Mouse (Mus musculus): ENCODE results near the gene App. TPM values are rescaled to one million over a fixed set of nuclear protein-coding genes. Genes with fewer than 3 reads are reported as not detected.

App gene
- polyA plus RNA-seq, 2 experiments = 11.9 to 16.9 TPM

DNA sequence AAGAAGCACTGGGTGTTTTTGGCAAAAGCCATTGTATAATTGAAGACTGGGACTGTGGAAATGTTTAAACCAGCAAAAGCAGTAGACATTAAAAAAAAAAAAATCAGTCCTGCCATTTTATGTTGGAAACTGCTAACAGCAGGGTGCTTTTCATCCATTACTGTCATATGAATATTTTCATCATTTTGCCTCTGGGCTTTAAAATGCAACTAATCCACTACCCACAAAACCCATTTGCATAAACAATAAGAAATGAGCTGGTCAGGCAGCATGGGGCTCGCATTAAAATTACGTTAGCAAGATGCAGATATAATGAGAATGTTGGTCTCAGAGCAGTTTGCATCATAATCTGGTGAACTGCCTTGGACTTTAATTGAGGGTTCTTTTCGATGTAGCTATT, 242.5 kb downstream of the App start:
- 68% methylated on average over 3 of the region's 3 CpGs for WGBS (ENCODE audit: insufficient replicate concordance)
- ATAC-seq (ENCODE audit: insufficient read depth) (no peak), DNase-seq (ENCODE audit: low read depth in 3 of 3, low spot score in 3 of 3) (no peak)
- Histone ChIP-seq H3K9ac (replicated peaks) (no peak overlapping the region), H3K36me3 (replicated peaks; ENCODE audit: control insufficient read depth, insufficient read depth, low read depth) (no peaks in the 10 kb centered on the region), H3K27ac (no peak overlapping the region), H3K27me3 (ENCODE audit: control insufficient read depth, insufficient read depth, low read length) (no peaks in the 10 kb centered on the region), H3K9me3 (ENCODE audit: control insufficient read depth, low read length) (no peaks in the 10 kb centered on the region), H3K4me2 (ENCODE audit: low read depth) (no peak overlapping the region), H3K4me3 (ENCODE audit: insufficient read depth in 1 of 2, low read depth in 2 of 2, low read length in 2 of 2) (no peak overlapping the region), H3K4me1 (replicated peaks; ENCODE audit: control insufficient read depth in 2 of 2, insufficient read depth in 2 of 2, low read length in 1 of 2) (no peaks in the 10 kb centered on the region)
- no peak for TF ChIP-seq CTCF (IDR thresholded peaks at IDR 0.05; ENCODE audit: low read depth)
- TF ChIP-seq EP300 (IDR thresholded peaks at IDR 0.05; ENCODE audit: low read depth) = no peak

DNA sequence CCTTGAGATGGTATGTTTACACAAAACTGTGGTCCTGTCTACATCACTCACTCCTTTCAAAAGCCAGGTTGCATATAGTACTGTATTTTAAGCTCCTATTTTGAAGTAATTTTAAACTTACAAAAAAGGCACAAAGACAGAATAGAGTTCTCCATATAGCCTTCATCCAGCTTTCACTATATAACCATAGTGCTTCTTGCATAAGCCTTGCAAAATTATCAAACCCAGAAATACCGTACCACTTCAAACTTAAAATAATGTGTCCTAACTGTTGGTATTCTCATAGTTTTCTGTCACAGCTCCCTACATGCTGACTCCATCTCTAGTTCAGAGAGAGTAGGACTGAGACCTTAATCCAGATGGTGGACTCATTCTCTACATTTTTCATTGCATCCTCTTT, 245.7 kb downstream of the App start:
- ATAC-seq (ENCODE audit: insufficient read depth) = no peak
- H3K4me3 ChIP-seq (ENCODE audit: insufficient read depth in 1 of 2, low read depth in 2 of 2, low read length in 2 of 2) = no peak overlapping the region
- H3K4me2 ChIP-seq (ENCODE audit: low read depth) = no peak overlapping the region
- H3K27ac ChIP-seq = no peak overlapping the region
- H3K4me1 ChIP-seq (replicated peaks; ENCODE audit: control insufficient read depth in 2 of 2, insufficient read depth in 2 of 2, low read length in 1 of 2) = no peaks in the 10 kb centered on the region
- H3K36me3 ChIP-seq (replicated peaks; ENCODE audit: control insufficient read depth, insufficient read depth, low read depth) = no peaks in the 10 kb centered on the region
- no peaks in the 10 kb centered on the region for H3K27me3 ChIP-seq (ENCODE audit: control insufficient read depth, insufficient read depth, low read length)
- no peak for DNase-seq (ENCODE audit: low read depth in 3 of 3, low spot score in 3 of 3)
- TF ChIP-seq CTCF (IDR thresholded peaks at IDR 0.05; ENCODE audit: low read depth) (no peak), EP300 (IDR thresholded peaks at IDR 0.05; ENCODE audit: low read depth) (no peak)
- no peaks in the 10 kb centered on the region for H3K9me3 ChIP-seq (ENCODE audit: control insufficient read depth, low read length)
- no peak overlapping the region for H3K9ac ChIP-seq (replicated peaks)
- WGBS (ENCODE audit: insufficient replicate concordance) = 79% methylated on average over 1 of the region's 1 CpGs

DNA sequence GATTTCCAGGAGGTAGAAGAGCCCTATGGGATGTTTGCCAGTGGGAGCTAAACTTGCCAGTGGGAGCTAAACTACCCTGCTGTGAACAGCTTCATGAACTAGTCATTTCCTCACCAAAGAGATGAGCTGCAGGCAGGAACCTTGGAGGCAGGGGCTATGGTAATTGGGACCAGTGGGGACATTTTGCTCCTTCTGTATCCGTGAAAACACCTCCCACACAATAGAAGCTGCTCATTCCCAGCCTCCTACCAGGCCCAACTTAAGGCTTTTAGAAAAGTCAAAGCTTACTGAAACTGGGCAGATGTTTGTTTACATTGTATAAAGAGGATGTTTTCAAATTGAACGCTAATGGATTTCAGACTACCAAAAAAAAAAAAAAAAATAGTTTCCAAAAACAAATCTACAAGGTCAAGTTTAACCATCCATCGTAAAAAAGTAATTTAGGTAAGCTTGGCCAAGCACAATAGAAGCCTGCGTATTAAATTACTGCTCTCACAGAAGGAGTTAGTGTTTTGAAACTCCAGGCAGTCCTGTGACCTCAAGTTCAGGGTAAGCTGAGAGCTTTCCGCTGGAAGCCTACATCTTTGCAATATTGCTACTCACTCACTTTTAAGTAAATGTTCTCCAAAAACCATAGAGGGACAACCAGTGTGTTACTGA, 253.8 kb downstream of the App start:
- no peak for TF ChIP-seq EP300 (IDR thresholded peaks at IDR 0.05; ENCODE audit: low read depth)
- TF ChIP-seq CTCF (IDR thresholded peaks at IDR 0.05; ENCODE audit: low read depth) = no peak
- no peak overlapping the region for H3K4me2 ChIP-seq (ENCODE audit: low read depth)
- H3K36me3 ChIP-seq (replicated peaks; ENCODE audit: control insufficient read depth, insufficient read depth, low read depth) = no peaks in the 10 kb centered on the region
- no peak overlapping the region for H3K4me3 ChIP-seq (ENCODE audit: insufficient read depth in 1 of 2, low read depth in 2 of 2, low read length in 2 of 2)
- no peak overlapping the region for H3K27ac ChIP-seq
- WGBS (ENCODE audit: insufficient replicate concordance) = 50% methylated on average over 5 of the region's 5 CpGs
- no peaks in the 10 kb centered on the region for H3K9me3 ChIP-seq (ENCODE audit: control insufficient read depth, low read length)
- no peak overlapping the region for H3K9ac ChIP-seq (replicated peaks)
- ATAC-seq (ENCODE audit: insufficient read depth) (no peak), DNase-seq (ENCODE audit: low read depth in 3 of 3, low spot score in 3 of 3) (no peak)
- no peaks in the 10 kb centered on the region for H3K27me3 ChIP-seq (ENCODE audit: control insufficient read depth, insufficient read depth, low read length)
- H3K4me1 ChIP-seq (replicated peaks; ENCODE audit: control insufficient read depth in 2 of 2, insufficient read depth in 2 of 2, low read length in 1 of 2) = no peaks in the 10 kb centered on the region

DNA sequence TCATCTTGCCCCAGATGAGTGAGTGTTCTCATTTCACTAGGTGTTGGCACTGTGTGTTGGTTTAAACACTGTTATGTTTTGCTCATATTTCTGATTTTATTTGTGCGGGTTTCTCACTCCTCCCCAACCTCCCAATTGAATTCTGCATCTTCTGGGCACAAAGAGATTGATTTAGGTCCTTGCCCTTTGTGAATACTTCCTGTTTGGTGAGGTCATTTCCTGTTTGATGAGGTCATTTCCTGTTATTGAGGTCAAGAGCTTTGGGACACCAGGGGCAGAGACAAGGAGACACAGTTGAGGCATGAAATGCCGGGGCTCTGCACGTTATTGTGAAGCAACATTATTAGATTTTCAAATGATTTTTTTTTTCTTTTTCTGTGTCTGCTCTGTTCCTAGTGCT, 254.5 kb downstream of the App start:
- DNase-seq (ENCODE audit: low read depth in 3 of 3, low spot score in 3 of 3) (no peak), ATAC-seq (ENCODE audit: insufficient read depth) (no peak)
- no peak overlapping the region for H3K27ac ChIP-seq
- H3K4me3 ChIP-seq (ENCODE audit: insufficient read depth in 1 of 2, low read depth in 2 of 2, low read length in 2 of 2) = no peak overlapping the region
- no peaks in the 10 kb centered on the region for H3K4me1 ChIP-seq (replicated peaks; ENCODE audit: control insufficient read depth in 2 of 2, insufficient read depth in 2 of 2, low read length in 1 of 2)
- H3K4me2 ChIP-seq (ENCODE audit: low read depth) = no peak overlapping the region
- no peaks in the 10 kb centered on the region for H3K36me3 ChIP-seq (replicated peaks; ENCODE audit: control insufficient read depth, insufficient read depth, low read depth)
- H3K9me3 ChIP-seq (ENCODE audit: control insufficient read depth, low read length) = no peaks in the 10 kb centered on the region
- no peaks in the 10 kb centered on the region for H3K27me3 ChIP-seq (ENCODE audit: control insufficient read depth, insufficient read depth, low read length)
- WGBS (ENCODE audit: insufficient replicate concordance) = 54% methylated on average over 3 of the region's 3 CpGs
- TF ChIP-seq EP300 (IDR thresholded peaks at IDR 0.05; ENCODE audit: low read depth) (no peak), CTCF (IDR thresholded peaks at IDR 0.05; ENCODE audit: low read depth) (no peak)
- H3K9ac ChIP-seq (replicated peaks) = no peak overlapping the region

DNA sequence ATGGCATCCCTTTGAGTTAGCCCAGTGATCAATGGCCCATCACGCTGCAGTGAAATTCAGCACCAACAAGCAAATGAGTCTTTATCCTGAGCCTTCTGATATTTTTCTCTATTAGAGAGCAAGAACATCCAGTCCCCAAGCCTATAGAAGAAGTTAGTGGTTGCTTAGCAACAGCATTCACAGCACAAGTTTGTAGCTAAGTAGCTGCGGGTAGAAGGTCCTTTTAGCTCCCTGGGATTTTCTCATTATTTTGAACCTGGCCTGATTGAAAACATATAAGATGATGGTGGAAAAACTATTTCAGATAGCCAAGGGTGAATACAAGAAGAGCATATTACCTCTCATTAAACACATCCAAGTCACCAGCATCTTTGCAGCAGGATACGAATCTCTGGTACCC, 256.8 kb downstream of the App start:
- ATAC-seq (ENCODE audit: insufficient read depth) (no peak), DNase-seq (ENCODE audit: low read depth in 3 of 3, low spot score in 3 of 3) (no peak)
- Histone ChIP-seq H3K4me3 (ENCODE audit: insufficient read depth in 1 of 2, low read depth in 2 of 2, low read length in 2 of 2) (no peak overlapping the region), H3K27me3 (ENCODE audit: control insufficient read depth, insufficient read depth, low read length) (no peaks in the 10 kb centered on the region), H3K27ac (no peak overlapping the region), H3K9me3 (ENCODE audit: control insufficient read depth, low read length) (no peaks in the 10 kb centered on the region), H3K4me1 (replicated peaks; ENCODE audit: control insufficient read depth in 2 of 2, insufficient read depth in 2 of 2, low read length in 1 of 2) (no peaks in the 10 kb centered on the region), H3K4me2 (ENCODE audit: low read depth) (no peak overlapping the region), H3K9ac (replicated peaks) (no peak overlapping the region), H3K36me3 (replicated peaks; ENCODE audit: control insufficient read depth, insufficient read depth, low read depth) (no peaks in the 10 kb centered on the region)
- TF ChIP-seq CTCF (IDR thresholded peaks at IDR 0.05; ENCODE audit: low read depth) (no peak), EP300 (IDR thresholded peaks at IDR 0.05; ENCODE audit: low read depth) (no peak)
- 69% methylated on average over 3 of the region's 3 CpGs for WGBS (ENCODE audit: insufficient replicate concordance)
